ENCODE assay signal across 8 mouse cellular contexts in genomic region chr5:124299307-124299706, GRCm38 (mm10). TPM values are rescaled to one million over a fixed set of nuclear protein-coding genes. Genes with fewer than 3 reads are reported as not detected.
A peak's percentile ranks its signal among the peaks of the same experiment; 100 is the strongest.
DNase-seq lines count a peak whose midpoint lies in the region; ATAC-seq and TF ChIP-seq lines count a peak whose summit lies in the region.
"Not testable (repeated sequence)": the region's sequence is repeated elsewhere in the genome, so short reads cannot be mapped to it uniquely, and the experiment has no call there.

No protein-coding gene starts in this region.

- TF ChIP-seq CTCF in cerebellum, adult 2 months (IDR thresholded peaks at IDR 0.05; ENCODE audit: borderline replicate concordance, insufficient read depth, low read depth, low read length) = peak; percentile 62
- TF ChIP-seq CTCF in embryonic fibroblast, embryonic 13.5 days (IDR thresholded peaks at IDR 0.05; ENCODE audit: borderline replicate concordance, insufficient read depth, low read length) = peak; percentile 34; the same call in 1 of the 2 replicates
- peak; percentile 64 for TF ChIP-seq CTCF in hindbrain, postnatal 0 days (IDR thresholded peaks at IDR 0.05; ENCODE audit: low read depth)
- peak; percentile 74 for TF ChIP-seq CTCF in lung, adult 2 months (IDR thresholded peaks at IDR 0.05; ENCODE audit: insufficient read depth, low read length)

- ATAC-seq in hindbrain, postnatal 0 days = not testable (repeated sequence)

- H3K4me1 ChIP-seq in cerebellum, adult 2 months (ENCODE audit: control insufficient read depth, insufficient read depth, low read length); embryonic fibroblast, embryonic 13.5 days (ENCODE audit: control insufficient read depth, insufficient read depth, low read length); hindbrain, postnatal 0 days (ENCODE audit: insufficient read depth, low read length); lung, adult 2 months (ENCODE audit: control insufficient read depth, insufficient read depth, low read length): not testable (repeated sequence)

- H3K9ac ChIP-seq in hindbrain, postnatal 0 days (replicated peaks; ENCODE audit: low read length) = not testable (repeated sequence)

- not testable (repeated sequence) for H3K4me3 ChIP-seq in cerebellum, adult 2 months (replicated peaks; ENCODE audit: insufficient read depth, low read depth, low read length); embryonic fibroblast, embryonic 13.5 days (ENCODE audit: insufficient read depth, low read length); hindbrain, postnatal 0 days (ENCODE audit: low read length); lung, adult 2 months (replicated peaks; ENCODE audit: extremely low read depth, low read depth, low read length)

- not testable (repeated sequence) for TF ChIP-seq POLR2A in cerebellum, adult 2 months (IDR thresholded peaks at IDR 0.05; ENCODE audit: borderline replicate concordance, insufficient read depth, low read length); embryonic fibroblast, embryonic 13.5 days (IDR thresholded peaks at IDR 0.05; ENCODE audit: low read depth, low read length); lung, adult 2 months (IDR thresholded peaks at IDR 0.05; ENCODE audit: borderline replicate concordance, extremely low read depth, low read depth, low read length)

- H3K27me3 ChIP-seq in cerebellum, adult 2 months (ENCODE audit: control insufficient read depth, insufficient read depth, low read length); hindbrain, postnatal 0 days (ENCODE audit: insufficient read depth, low read length): not testable (repeated sequence)

- peaks cover 36% of the 10 kb centered on the region for H3K36me3 ChIP-seq in hindbrain, postnatal 0 days (ENCODE audit: insufficient read depth, low read length)

- not testable (repeated sequence) for H3K4me2 ChIP-seq in hindbrain, postnatal 0 days (ENCODE audit: low read depth, low read length)

- not testable (repeated sequence) for H3K9me3 ChIP-seq in hindbrain, postnatal 0 days (ENCODE audit: low read length)

- DNase-seq in CD4-positive, CD25-positive, alpha-beta regulatory T cell, adult 2 months (ENCODE audit: low read depth, low spot score) = peak; percentile 68
- DNase-seq in R1 (ENCODE audit: low read depth, low spot score) = peak; percentile 50
- DNase-seq in cerebellum, adult 2 months = peak in 1 of 2 experiments; percentile 29
- DNase-seq in hindbrain, postnatal 0 days (ENCODE audit: low spot score) = peak; percentile 50
- not testable (repeated sequence) for DNase-seq in lung, adult 2 months
- DNase-seq in retina, adult 2 months (ENCODE audit: low read depth, low spot score) = peak; percentile 8
- peak; percentile 40 for DNase-seq in thymus, postnatal 4 days

- H3K27ac ChIP-seq in cerebellum, adult 2 months (ENCODE audit: insufficient read depth, low read length); embryonic fibroblast, embryonic 13.5 days (ENCODE audit: insufficient read depth, low read length); hindbrain, postnatal 0 days: not testable (repeated sequence)

- 47% methylated on average over 4 of the region's 4 CpGs for WGBS in cerebellum, adult 2 months
- 64% methylated on average over 3 of the region's 4 CpGs for whole genome bisulfite sequencing in hindbrain, postnatal 0 days
- WGBS in lung, adult 2 months = 51% methylated on average over 4 of the region's 4 CpGs

RNA-seq across cellular contexts. Expression of gene Mphosph9, which starts 28.5 kb away (rescaled TPM):
- 27.2 and 32.6 TPM in 2 replicates for polyA plus RNA-seq in cerebellum, adult 2 months (2012; rRNA removed)
- 9.4 and 15.0 TPM in 2 replicates for polyA plus RNA-seq in embryonic fibroblast, embryonic 13.5 days (2011; ENCODE audit: insufficient read length, low read depth, missing spikeins)
- total RNA-seq in hindbrain, postnatal 0 days (2014; rRNA removed) = 13.4 and 20.7 TPM in 2 replicates
- 9.2 and 11.1 TPM in 2 replicates for polyA plus RNA-seq in hindbrain, postnatal 0 days (2015; fragmentation: Nextera tagmentation; extraction: Ambion mirVana)
- 2.4 and 3.3 TPM in 2 replicates for polyA plus RNA-seq in lung, adult 2 months (2012; rRNA removed)

RNA-seq across cellular contexts. Expression of gene 2810006K23Rik, which starts 28.6 kb away (rescaled TPM):
- polyA plus RNA-seq in cerebellum, adult 2 months (2012; rRNA removed) = 10.5 and 12.0 TPM in 2 replicates
- polyA plus RNA-seq in embryonic fibroblast, embryonic 13.5 days (2011; ENCODE audit: insufficient read length, low read depth, missing spikeins) = 11.8 and 12.9 TPM in 2 replicates
- 8.1 and 12.0 TPM in 2 replicates for total RNA-seq in hindbrain, postnatal 0 days (2014; rRNA removed)
- 9.7 and 11.3 TPM in 2 replicates for polyA plus RNA-seq in hindbrain, postnatal 0 days (2015; fragmentation: Nextera tagmentation; extraction: Ambion mirVana)
- polyA plus RNA-seq in lung, adult 2 months (2012; rRNA removed) = 3.4 and 3.7 TPM in 2 replicates

RNA-seq across cellular contexts. Expression of gene Pitpnm2, which starts 49.7 kb away (rescaled TPM):
- 54.2 and 64.2 TPM in 2 replicates for polyA plus RNA-seq in cerebellum, adult 2 months (2012; rRNA removed)
- 22.7 and 28.9 TPM in 2 replicates for polyA plus RNA-seq in embryonic fibroblast, embryonic 13.5 days (2011; ENCODE audit: insufficient read length, low read depth, missing spikeins)
- 43.9 and 44.1 TPM in 2 replicates for total RNA-seq in hindbrain, postnatal 0 days (2014; rRNA removed)
- polyA plus RNA-seq in hindbrain, postnatal 0 days (2015; fragmentation: Nextera tagmentation; extraction: Ambion mirVana) = 7.6 TPM in 2 replicates
- polyA plus RNA-seq in lung, adult 2 months (2012; rRNA removed) = 122 and 163 TPM in 2 replicates
